Mouse (Mus musculus) lung, postnatal 4 days (tissue): Measurements from ENCODE around the gene Nufip1.

Experiments
- DNase-seq, 2 experiments: peaks; one replicate each; pipeline ENCODE4 v3.0.0; 2021

The Nufip1 gene

DNA sequence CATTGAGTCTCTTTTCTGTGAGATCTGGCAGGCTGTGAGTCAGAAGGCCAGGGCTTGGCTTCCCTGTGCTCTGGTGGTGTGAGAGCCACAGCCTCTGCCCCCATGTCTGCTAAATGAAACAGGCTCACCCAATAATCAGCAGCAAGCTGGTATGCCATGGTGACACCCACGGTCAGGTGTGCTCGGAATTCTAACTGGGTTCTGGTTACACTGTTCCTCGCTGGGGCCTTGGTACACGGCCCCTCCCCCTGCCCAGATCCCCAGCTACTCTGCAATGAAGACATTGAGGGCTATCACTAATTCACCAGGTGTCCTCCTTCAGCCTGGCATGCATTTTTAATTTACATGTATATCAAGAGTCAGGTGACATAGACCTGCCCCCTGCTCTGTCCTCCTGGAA lies 75.6 kb downstream of the Nufip1 start:
- DNase-seq, result no peak
